Mouse (Mus musculus): ENCODE results near the gene Npr2. TPM values are rescaled to one million over a fixed set of nuclear protein-coding genes. Genes with fewer than 3 reads are reported as not detected.

Gene Npr2
- total and polyA plus RNA-seq, 2 experiments from 2014 or later: 9.1 to 28.2 TPM

DNA sequence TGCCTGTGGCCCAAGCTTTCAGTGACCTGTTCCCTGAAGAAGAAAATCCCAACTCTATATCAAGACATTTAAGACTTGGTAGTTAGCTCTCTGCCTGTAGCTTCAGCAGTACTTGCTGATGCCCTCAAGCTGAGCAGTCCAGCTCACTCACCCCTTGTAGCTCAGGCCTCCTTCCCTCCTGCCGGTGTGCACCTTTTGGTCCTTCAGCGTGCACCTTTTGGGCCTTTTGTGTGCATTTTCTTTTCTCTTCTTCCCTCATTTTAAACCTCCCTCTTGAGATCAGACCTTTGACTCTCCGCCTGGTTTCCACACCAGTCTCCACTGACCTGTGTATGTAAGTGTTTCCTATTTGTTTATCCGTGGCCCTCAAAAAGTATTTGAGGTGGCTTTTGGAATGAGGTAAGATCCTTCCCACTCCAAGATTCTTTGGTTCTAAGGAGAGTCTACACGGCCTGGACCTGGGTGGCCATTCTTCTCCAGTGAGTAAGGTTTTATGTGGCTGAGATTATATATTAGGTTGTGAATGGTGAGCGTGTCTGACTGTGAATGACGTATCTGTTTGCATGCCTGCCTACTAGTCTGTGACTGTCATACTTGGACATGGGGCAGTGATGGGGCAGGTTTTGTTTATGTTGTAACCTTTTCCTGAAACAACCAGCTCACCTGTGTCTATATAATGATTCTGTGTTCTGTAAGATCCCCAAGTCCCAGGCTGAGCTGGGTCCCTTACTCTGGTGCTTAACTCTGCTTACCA is 3.1 kb downstream of the Npr2 start:
- 83% methylated on average over 7 of the region's 7 CpGs for WGBS
- H3K27ac ChIP-seq (ENCODE audit: low read depth, low read length): no peak overlapping the region
- ATAC-seq (no peak), DNase-seq (no peak)
- H3K36me3 ChIP-seq (ENCODE audit: insufficient read depth): no peaks in the 10 kb centered on the region
- no peaks in the 10 kb centered on the region for H3K9me3 ChIP-seq (ENCODE audit: low read length)
- peaks cover 23% of the 10 kb centered on the region for H3K4me1 ChIP-seq (ENCODE audit: insufficient read depth)
- no peak overlapping the region for H3K4me2 ChIP-seq (ENCODE audit: low read depth)
- no peak for TF ChIP-seq CTCF (IDR thresholded peaks at IDR 0.05; ENCODE audit: low read depth)
- H3K9ac ChIP-seq: no peak overlapping the region
- H3K27me3 ChIP-seq (ENCODE audit: insufficient read depth, low read length): no peaks in the 10 kb centered on the region
- H3K4me3 ChIP-seq (ENCODE audit: low read depth, low read length): no peak overlapping the region

DNA sequence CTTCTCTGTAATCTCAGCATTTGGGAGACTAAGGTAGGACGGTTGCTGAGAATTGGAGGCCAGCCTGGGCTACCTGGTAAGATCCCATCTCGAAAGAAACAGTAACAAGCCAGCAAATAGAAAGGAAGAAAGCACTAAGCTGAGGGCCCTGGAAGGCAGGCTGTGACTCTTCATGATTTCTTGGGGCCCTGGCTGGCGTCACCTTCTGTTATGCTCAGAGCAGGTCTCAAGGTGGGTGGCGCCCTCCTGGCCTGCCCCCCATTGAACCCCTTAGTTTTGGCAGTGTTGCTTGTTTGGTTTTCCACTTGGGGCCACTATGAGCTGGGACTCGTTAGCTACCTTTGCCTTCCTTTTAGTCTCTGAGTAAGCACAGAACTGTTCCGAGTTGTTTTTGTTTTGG is 5.0 kb downstream of the Npr2 start:
- H3K27ac ChIP-seq (ENCODE audit: low read depth, low read length): no peak overlapping the region
- H3K36me3 ChIP-seq (ENCODE audit: insufficient read depth): no peaks in the 10 kb centered on the region
- WGBS: 59% methylated on average over 6 of the region's 6 CpGs
- H3K9ac ChIP-seq: no peak overlapping the region
- H3K4me2 ChIP-seq (ENCODE audit: low read depth): no peak overlapping the region
- H3K4me3 ChIP-seq (ENCODE audit: low read depth, low read length): no peak overlapping the region
- no peaks in the 10 kb centered on the region for H3K9me3 ChIP-seq (ENCODE audit: low read length)
- no peak for TF ChIP-seq CTCF (IDR thresholded peaks at IDR 0.05; ENCODE audit: low read depth)
- peaks cover 14% of the 10 kb centered on the region for H3K4me1 ChIP-seq (ENCODE audit: insufficient read depth)
- no peaks in the 10 kb centered on the region for H3K27me3 ChIP-seq (ENCODE audit: insufficient read depth, low read length)
- DNase-seq (no peak), ATAC-seq (no peak)

DNA sequence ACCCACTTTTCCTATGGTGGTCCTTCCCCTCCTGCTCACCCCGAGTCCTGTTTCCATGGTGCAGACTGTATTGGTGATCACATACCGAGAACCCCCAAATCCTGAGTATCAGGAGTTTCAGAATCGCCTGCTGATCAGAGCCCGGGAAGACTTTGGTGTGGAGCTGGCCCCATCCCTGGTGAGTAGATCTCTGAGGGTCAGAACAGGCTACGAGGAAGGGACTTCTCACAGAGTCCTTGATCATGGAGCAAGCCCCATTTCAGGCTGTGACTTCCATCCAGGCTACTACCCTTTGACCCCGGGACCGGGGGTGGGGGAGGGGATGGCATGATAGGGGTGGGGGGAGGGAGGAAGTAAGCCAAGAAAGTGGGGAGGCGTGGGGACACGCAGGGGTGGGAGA is 8.3 kb downstream of the Npr2 start:
- 81% methylated on average over 9 of the region's 9 CpGs for WGBS
- ATAC-seq (no peak), DNase-seq (no peak)
- Histone ChIP-seq H3K4me1 (ENCODE audit: insufficient read depth) (no peaks in the 10 kb centered on the region), H3K4me3 (ENCODE audit: low read depth, low read length) (no peak overlapping the region), H3K4me2 (ENCODE audit: low read depth) (no peak overlapping the region), H3K27me3 (ENCODE audit: insufficient read depth, low read length) (no peaks in the 10 kb centered on the region), H3K36me3 (ENCODE audit: insufficient read depth) (peaks cover 13% of the 10 kb centered on the region), H3K27ac (ENCODE audit: low read depth, low read length) (no peak overlapping the region), H3K9ac (no peak overlapping the region), H3K9me3 (ENCODE audit: low read length) (no peaks in the 10 kb centered on the region)
- no peak for TF ChIP-seq CTCF (IDR thresholded peaks at IDR 0.05; ENCODE audit: low read depth)

DNA sequence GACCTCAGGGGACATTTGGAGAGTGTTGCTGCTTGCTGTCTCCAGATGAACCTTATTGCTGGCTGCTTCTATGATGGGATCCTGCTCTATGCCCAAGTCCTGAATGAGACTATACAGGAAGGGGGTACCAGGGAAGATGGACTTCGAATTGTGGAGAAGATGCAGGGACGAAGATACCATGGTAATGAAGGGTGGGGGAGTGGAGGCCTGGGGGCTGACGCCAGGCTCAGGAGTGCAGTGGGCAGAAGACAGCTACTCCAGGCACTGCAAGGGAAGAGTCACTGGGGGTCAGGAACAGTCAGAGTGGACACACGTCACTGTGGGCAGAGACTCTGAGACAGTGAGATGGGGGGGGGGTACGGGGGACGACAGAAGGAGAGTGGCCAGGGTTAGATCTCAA is 8.8 kb downstream of the Npr2 start:
- TF ChIP-seq CTCF (IDR thresholded peaks at IDR 0.05; ENCODE audit: low read depth): no peak
- Histone ChIP-seq H3K4me1 (ENCODE audit: insufficient read depth) (no peaks in the 10 kb centered on the region), H3K9me3 (ENCODE audit: low read length) (no peaks in the 10 kb centered on the region), H3K36me3 (ENCODE audit: insufficient read depth) (peaks cover 13% of the 10 kb centered on the region), H3K27ac (ENCODE audit: low read depth, low read length) (no peak overlapping the region), H3K4me2 (ENCODE audit: low read depth) (no peak overlapping the region), H3K4me3 (ENCODE audit: low read depth, low read length) (no peak overlapping the region), H3K27me3 (ENCODE audit: insufficient read depth, low read length) (no peaks in the 10 kb centered on the region), H3K9ac (no peak overlapping the region)
- DNase-seq (no peak), ATAC-seq (no peak)
- 88% methylated on average over 6 of the region's 6 CpGs for WGBS

DNA sequence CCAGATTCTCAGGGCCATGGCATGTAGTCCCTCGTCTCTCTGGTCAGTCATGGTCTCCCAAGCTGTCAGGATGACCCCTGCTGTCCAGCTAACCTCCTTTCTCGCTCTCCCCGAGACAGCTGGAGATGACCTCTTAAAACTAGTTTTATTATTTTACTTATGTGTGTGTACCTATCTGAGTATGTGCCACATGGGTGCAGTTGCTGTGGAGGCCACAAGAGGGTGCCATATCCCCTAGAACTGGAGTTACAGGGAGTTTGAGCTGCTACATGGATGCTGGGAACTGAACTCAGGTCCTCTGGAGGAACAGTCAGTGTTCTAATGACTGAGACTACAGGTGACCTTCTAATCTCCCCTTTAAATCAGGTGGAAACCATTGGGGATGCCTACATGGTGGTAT is 18.0 kb downstream of the Npr2 start:
- no peak for ATAC-seq
- Histone ChIP-seq H3K4me3 (ENCODE audit: low read depth, low read length) (no peak overlapping the region), H3K4me2 (ENCODE audit: low read depth) (no peak overlapping the region), H3K36me3 (ENCODE audit: insufficient read depth) (peaks cover 11% of the 10 kb centered on the region), H3K27ac (ENCODE audit: low read depth, low read length) (no peak overlapping the region), H3K9ac (no peak overlapping the region), H3K9me3 (ENCODE audit: low read length) (no peaks in the 10 kb centered on the region), H3K4me1 (ENCODE audit: insufficient read depth) (peaks cover 4% of the 10 kb centered on the region; the same call in 1 of the 2 replicates), H3K27me3 (ENCODE audit: insufficient read depth, low read length) (no peaks in the 10 kb centered on the region)
- 97% methylated on average over 3 of the region's 3 CpGs for WGBS
- peak; percentile 43; the same call in 1 of the 2 replicates for TF ChIP-seq CTCF (IDR thresholded peaks at IDR 0.05; ENCODE audit: low read depth)
- no peak for DNase-seq

DNA sequence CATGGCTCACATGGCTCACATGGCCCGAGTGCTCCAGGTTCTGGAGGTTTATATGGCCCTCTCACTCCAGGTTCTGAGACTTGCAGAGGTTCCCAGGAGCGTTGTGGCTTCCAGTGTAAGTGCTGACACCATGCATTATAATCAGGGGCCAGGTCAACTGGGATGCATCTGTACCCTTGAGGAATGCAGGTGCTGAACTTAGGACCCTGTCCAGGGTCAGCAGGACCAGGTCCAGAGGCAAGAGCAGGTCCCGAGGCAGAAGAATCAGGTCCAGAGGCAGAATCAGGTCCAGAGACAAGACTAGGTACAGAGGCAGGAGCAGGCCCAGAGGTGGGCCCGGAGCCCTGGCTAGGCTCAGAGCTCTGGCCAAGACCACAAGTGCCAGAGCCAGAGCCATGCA is 21.0 kb downstream of the Npr2 start:
- DNase-seq: no peak
- Histone ChIP-seq H3K4me1 (ENCODE audit: insufficient read depth) (peaks cover 7% of the 10 kb centered on the region; the same call in 1 of the 2 replicates), H3K9ac (peak overlapping the region; percentile 25; the same call in 1 of the 2 replicates), H3K36me3 (ENCODE audit: insufficient read depth) (peaks cover 4% of the 10 kb centered on the region), H3K27ac (ENCODE audit: low read depth, low read length) (no peak overlapping the region), H3K4me2 (ENCODE audit: low read depth) (peak overlapping the region; percentile 45), H3K9me3 (ENCODE audit: low read length) (no peaks in the 10 kb centered on the region), H3K27me3 (ENCODE audit: insufficient read depth, low read length) (no peaks in the 10 kb centered on the region), H3K4me3 (ENCODE audit: low read depth, low read length) (peak overlapping the region; percentile 30)
- TF ChIP-seq CTCF (IDR thresholded peaks at IDR 0.05; ENCODE audit: low read depth): no peak
- 92% methylated on average over 4 of the region's 4 CpGs for WGBS
- no peak for ATAC-seq

DNA sequence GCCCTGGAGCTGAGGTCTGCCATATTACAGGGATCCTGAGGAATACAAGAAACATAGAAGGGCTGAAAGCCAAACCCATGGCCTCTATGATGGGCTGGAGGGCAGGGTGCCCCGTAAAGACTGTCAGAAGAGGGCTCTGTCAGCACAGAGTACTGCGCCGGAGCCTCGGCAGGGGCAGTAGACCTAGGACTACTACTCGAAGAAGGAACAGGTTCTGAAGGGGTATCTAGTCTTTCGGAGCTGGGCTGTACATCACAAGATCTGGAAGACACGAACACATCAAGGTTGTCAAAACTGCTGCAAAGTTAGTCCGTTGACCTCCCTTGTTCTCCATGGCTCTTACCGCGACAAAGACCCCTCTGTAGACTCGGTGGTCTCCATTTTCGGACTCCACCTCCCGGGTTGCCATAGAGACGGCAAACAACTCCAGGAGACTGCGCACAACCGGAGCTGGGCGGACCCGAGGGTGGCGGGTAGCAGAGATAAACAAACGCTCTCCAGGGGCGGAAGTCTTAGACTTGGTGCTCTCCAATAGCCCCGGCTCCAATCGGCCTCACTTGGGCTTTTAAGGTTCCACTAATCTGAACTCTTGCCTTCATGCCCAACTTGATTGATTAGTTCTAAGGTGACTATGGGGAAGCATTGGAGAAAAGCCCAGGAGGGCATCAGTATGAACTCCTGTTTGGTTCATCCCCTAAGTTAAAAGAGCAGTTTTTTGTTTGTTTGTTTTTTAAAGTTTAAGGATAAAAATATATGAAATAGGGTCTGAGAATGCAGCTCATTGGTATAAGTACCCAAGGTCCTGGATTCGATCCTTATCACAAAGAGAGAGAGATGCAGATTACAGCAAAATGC is 21.7 kb downstream of the Npr2 start, which contains the start of gene Spag8:
Gene Spag8 (minus strand): TSS at position 434 of the 855 bp plus-strand sequence.
- WGBS: 17% methylated on average over 24 of the region's 24 CpGs
- TF ChIP-seq CTCF (IDR thresholded peaks at IDR 0.05; ENCODE audit: low read depth): peak; percentile 16; the same call in 1 of the 2 replicates
- H3K27me3 ChIP-seq (ENCODE audit: insufficient read depth, low read length): no peaks in the 10 kb centered on the region
- H3K4me3 ChIP-seq (ENCODE audit: low read depth, low read length): peak within 1 kb of the TSS; percentile 30
- H3K9me3 ChIP-seq (ENCODE audit: low read length): no peaks in the 10 kb centered on the region
- DNase-seq (peak; percentile 73), ATAC-seq (peak; percentile 25; the same call in 1 of the 2 replicates)
- H3K27ac ChIP-seq (ENCODE audit: low read depth, low read length): no peak within 1 kb of the TSS
- H3K36me3 ChIP-seq (ENCODE audit: insufficient read depth): peaks cover 4% of the 10 kb centered on the region
- H3K4me1 ChIP-seq (ENCODE audit: insufficient read depth): peaks cover 7% of the 10 kb centered on the region; the same call in 1 of the 2 replicates
- peak within 1 kb of the TSS; percentile 25; the same call in 1 of the 2 replicates for H3K9ac ChIP-seq
- H3K4me2 ChIP-seq (ENCODE audit: low read depth): peak within 1 kb of the TSS; percentile 45

Data from forebrain, postnatal 0 days (tissue).